Mouse (Mus musculus): Measurements from ENCODE around the gene Eif6.

Gene Eif6

DNA sequence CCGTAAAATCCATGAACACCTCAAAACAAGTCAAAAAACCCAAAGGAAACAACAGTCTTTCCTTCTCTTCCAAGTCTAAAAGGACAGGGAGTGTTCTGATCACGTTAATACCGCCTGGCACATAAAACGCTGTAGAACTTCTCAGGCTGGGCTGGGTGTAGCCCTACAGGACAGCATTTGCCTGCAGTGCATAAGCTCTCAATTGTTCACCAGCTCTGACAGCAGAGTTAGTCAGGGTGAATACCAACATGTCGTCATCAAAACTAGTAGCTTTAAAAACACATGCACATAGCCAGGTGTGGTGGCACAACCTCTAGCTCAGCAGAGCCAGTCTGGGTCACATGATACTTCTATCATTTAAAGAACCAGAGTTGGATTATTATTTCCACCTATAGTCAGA is 5.9 kb downstream of the Eif6 start:
- DNase-seq = no peak

DNA sequence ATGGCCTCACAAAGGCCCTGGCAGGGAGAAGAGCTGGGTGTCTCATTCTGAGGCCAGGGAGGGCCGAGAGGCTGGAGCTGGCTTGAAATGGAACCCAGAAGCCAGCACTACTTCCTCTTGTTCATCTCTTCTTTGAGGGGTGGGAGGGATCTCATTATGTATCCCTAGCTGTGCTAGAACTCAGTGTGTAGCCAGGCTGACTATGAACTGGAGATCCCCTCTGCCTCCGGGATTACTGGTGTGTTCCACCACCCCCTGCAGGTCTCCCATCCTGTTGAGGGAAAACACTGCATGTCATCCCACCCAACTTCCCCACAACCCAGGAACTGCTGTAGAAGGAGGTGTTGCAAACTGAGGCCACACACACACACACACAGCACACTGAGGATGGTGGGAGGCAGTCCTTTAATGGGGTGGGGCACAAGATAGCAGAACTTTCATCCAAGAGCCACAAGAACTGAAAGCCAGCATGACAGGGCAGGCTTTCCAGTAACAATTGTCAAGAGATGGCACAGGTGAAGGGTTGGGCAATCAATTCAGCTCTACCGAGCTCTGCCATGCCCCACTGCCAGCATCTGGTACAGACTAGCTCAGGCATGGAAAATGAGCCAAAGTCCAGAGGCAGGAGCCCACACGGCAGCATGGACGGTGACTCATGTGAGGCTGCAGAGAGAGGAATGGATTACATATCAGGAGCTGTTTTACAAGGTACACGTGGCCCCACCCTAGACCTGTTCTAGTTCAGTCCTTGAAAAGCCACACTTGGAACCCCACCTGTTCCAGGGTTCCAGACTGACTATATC is 7.1 kb downstream of the Eif6 start:
- no peak for DNase-seq

DNA sequence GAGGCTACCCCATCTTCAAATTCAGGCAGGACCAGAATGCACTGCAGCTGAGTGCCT is 7.5 kb downstream of the Eif6 start, which contains the start of gene BC029722:
Gene BC029722, minus strand, starts transcription at position 35 of the 57 bp plus-strand sequence.
- no peak for DNase-seq

DNA sequence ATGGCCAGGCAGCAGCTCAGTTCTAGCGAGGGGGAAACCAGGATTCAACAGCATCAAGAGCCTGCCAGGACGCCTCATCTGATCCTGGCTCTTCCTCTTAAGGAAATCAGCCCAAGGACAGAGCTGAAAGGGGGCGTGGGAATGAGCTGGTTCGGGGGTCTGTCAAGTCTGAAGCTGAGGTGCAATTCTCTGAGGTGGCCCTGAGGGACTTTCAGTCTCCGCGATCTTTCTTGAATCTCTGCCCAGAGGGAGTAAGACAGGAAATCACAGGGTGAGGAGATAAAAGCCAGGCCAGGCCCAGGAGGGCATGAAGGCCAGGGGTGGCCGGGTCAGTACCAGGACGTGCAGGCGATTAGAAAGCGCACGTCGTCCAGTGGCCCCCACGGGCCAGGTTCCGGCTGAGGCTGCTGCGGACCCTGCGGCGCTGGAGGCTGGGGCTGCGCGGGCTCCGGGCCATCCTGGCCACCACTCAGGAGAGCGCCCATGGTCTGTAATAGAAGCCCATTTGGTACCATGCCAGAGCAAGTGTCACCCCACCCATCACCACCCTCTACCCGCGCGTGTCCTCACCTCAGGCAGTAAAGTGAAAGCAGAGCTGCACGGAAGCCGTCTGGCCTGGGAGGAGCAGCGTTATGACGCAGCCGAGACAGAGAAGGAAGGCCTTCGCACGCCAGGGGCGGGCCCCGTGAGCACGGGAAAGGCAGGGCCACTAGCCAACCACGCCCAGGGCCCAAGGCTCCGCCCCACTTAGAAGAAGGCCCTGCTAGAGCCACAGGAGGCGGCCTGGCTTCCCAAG is 7.9 kb downstream of the Eif6 start:
- DNase-seq = peak; percentile 98

DNA sequence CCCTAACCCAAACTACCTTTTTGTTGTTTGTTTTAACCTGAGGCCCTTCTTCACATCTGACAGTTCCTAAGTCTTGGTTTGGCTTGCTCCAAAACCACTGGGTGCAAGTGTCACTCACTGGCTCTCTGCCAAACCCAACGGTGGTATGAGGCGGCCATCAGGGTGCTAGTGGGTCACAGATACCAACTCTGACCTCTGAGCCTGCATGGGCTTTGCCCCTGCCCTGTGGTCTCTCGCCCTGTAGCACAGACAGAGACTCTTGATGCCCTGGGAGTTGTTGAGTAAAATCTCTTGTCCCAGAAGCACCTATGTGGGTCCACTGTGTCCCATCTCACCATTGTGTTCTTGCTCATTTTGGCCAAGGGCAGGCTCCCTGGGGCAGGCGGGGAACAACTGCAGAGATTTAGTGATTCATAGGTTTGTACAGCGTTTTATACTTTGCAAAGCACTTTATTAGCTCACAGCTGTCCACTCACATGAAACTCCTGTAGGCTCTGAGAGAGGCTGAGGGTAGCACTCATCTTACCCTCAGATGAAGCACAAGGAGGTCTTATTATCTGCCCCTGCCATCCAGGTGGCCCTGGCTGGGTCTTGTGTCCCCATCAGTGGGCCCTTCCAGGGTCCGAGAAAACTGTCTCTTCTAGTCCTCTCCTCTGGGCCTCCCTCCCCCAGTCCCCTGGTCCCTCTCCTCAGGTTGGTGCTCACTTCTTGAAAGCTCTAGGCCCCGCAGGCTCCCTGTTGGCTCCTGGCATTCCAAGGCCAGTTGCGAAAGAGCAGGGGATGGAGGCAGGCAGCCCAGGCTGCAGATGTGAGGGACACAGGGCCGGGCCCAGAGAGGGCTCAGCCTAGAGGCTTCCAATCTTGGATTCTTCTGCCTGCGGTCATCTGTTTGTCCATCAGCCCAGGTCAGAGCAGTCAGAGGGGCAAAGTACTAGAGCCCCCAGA is 9.2 kb downstream of the Eif6 start:
- DNase-seq = no peak

DNA sequence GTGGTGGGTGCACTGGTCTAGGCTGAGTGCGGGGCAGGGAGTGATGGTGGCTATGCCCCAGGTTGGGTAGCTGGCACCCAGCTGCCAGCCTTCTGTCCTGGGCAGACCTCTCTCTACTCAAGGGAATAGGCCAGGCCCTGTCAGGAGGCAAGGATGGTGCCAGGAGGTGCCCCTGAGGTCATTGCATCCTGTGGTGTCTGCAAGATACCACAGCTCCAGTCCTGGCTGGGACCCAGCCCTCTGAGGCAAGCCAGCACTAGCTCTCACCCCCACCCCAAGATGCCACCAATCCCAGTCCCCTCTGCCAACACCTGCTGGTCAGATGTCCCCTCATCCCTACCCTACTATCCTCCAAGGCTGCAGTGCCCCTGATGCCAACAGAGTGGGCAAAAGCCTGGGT is 10.5 kb downstream of the Eif6 start:
- no peak for DNase-seq

DNA sequence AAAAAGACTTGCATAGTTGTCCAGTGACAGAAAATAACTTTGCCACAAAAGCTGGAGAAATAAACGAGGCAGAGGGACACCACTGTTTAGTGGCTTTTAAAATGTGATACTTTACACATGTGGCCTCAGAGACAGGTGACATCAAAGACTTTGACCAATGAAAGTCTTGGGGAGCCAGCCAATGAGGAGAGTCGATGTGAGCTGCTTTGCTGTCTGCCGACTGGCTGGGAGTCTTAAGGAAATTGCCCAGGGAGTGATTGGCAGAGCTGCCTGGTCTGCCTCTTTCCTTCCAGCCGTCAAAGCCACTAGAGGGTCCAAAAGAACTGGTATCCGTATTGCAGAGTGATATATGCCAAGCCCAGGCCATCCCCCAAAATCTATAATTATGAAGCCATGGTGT is 11.9 kb downstream of the Eif6 start:
- DNase-seq = no peak

DNA sequence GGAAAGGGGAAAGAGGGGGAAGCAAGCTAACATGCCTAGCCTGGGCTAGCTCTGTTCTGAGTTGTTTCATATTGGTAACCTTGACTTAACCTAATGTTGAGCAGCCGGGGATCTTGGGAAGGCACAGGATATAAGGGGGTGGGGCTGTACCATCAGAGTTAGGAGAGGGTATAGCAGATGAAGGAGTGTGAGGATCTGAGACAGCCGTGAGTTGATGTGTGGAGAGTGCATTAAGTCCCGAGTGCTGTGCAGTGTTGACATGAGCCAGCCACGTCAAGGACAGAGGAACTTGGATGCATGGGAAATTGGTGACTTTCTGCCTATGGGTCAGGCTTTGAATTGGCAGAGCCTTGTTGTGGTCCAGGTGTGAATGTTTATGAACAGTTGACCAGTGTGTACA is 14.1 kb downstream of the Eif6 start:
- no peak for DNase-seq

DNA sequence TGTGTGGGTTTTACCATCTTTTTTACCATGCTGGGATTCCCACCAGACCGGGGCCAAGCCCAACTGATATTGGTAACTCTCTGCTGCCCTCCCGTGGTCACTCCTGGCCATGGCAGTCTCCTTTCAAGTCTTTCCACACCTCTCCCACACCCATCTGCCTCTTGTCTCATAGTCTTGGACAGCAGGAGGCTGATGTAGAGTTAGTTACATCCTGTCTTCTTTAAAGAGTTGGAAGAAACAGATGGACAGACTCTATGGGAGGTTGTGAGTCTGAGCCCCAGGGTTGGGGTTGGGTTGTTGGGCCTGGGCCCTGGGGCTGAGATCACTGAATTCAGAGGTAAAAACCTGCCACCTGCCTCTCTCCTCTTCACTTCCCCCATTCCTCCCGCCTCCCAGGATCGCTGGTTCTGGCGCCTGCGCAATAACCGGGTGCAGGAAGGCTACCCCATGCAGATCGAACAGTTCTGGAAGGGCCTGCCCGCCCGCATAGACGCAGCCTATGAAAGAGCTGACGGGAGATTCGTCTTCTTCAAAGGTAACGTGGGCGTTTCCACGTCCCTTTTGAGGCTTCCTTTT is 14.8 kb downstream of the Eif6 start:
- DNase-seq = peak; percentile 88 to 90

DNA sequence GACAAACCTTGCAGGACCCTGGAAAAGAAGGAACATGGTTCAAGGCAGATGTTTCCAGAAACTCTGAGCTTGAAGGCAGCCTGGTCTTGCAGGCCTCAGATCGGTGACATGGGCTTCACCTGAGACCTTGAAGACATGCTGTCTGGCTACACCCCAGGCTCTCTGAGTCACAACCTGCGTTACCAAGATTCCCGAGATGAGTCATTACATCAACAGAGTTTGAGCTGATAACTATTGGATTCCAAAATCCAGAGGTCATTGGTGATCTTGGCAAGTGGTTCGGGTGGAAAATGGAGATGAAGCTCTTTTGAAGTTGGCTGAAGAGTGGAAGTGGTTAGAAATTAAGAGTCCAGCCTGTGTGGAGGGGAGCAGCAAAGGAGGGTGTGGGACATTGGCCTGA is 17.1 kb downstream of the Eif6 start:
- DNase-seq = no peak

DNA sequence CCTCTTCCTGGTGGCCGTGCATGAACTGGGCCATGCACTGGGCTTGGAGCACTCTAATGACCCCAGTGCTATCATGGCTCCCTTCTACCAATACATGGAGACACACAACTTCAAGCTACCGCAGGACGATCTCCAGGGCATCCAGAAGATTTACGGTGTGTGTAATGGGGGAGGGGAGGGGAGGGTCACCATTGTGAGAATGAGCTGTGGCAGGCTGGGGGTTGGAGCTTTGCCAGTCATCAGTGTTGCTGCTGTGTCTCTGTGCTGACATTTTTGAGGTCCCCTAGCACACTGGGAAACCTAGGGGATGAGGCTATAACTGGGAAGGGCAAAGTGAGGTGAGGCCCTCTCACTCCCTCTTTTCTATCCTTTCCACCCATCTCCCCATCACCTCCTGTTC is 19.3 kb downstream of the Eif6 start:
- DNase-seq = no peak

DNA sequence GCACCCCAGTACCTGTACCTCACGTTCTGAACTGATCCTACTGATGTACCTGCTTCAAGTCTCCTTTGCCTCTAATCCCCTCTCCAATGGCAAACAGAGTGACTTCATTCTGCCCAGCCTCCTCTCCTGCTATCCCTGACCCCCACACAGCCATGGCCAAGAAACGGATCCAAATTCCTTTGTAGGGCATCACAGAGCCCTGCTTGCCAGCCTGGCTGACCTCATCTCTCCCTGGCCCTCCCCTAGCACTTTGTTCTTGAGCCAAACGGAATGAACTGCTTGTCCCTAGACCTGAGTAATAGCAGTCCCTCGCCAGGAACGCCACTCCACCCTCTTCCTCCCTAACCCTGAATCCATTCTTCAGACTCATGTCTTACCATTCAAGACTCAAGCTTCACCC is 20.2 kb downstream of the Eif6 start:
- no peak for DNase-seq

DNA sequence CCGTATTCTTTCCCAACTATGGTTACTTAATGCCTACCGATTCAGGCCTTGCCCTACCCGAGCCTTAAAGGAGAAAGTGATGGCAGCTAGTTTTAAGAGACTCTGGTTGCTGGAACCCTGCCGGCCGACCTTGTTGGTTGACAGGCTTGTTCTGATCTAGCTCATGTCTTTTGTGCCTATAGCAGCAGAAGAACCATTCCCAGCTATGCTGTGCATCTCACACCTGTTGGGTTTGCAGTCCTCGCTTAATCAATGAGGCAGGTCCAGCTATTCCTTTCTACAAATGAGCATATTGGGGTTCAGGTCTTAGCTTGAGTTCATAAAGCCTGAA is 20.8 kb downstream of the Eif6 start:
- DNase-seq = no peak

DNA sequence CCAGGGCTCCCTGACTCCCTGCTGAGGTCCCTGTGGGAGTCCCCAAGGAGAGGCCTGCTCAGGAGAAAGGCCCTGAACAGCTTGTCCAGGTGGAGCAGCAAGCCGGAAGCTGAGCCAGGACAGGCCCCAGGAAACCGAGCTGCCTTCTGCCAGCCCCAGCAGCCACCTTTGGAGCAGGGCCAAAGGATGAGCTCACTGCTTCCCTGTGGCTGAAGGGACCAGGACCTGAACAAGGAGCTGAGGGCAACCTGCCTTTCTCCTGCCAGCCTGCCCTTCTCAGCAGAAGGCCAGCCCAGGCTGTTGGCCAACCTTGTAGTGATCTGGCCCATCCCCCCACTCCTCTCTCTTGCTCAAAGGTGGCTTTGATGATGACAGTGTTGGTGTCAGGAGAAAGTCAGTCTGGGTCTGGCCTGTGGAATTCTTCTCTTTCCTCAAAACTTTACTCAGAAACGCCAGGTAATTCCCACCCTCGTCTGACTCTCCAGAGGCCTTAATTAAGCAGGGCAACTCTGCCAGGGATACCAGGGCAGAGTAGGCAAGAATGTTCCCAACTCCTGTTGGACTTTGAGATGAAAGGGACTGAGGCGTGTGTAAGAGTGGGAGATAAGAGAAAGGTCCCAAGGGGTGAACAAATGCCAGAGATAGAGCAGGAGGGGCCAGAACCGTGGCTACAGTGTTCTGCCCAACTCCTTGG is 21.3 kb downstream of the Eif6 start:
- no peak for DNase-seq

DNA sequence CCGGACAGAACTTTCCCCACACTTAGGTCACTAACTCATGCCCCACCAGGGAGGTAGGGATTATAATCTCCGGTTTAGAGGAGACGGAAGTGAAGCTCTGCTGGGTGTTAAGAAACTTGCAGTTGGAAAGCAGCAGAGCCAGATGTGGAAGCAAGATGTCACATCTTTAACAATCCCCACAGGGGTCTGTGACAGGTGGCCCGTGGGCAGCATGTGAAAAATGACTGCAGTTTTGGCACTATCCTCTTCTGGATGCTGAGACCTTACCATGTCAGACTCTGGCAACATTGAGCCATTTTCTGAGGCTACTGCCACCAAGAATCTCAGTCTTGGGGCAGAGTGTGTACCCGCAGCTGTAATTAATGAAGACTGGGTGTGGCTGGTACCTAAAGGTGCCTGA is 22.7 kb downstream of the Eif6 start:
- no peak for DNase-seq

DNA sequence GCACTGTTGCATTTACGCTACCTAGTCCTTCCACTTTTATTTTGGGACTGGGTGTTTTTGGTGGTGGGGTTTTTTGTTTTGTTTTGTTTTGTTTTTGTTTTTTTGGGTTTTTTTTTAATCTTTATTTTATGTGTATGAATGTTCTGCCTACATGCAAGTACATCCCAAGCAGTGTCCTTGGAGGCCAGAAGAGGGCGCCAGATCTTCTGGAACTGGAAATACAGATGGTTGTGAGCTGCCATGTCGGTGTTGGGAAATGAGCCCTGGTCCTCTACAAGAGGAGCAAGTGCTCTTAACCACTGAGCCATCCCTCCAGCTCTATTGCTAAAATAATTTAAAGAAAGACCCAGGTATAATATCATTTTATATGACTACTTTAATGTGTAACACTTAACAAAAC is 24.0 kb downstream of the Eif6 start:
- peak; percentile 30 to 39 for DNase-seq

DNA sequence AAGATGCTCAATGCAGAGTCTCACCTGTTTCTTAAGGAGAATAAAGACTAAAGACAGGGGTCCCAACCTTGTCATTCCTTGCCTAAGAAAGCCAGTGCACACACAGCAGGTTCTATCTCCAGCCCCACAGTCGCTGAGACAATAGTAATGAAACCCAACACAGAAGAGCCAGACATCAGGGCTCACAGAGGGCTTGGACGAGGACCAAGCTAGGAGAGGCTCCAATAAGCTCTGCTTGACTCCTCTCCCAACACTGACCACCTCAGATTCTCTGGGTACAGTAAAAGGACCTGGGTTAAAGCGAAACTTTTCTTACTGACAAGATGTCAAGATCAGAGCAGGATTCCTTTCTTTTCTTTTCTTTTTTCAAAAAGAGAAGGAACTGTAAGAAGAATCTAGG is 28.1 kb downstream of the Eif6 start:
- DNase-seq = no peak

DNA sequence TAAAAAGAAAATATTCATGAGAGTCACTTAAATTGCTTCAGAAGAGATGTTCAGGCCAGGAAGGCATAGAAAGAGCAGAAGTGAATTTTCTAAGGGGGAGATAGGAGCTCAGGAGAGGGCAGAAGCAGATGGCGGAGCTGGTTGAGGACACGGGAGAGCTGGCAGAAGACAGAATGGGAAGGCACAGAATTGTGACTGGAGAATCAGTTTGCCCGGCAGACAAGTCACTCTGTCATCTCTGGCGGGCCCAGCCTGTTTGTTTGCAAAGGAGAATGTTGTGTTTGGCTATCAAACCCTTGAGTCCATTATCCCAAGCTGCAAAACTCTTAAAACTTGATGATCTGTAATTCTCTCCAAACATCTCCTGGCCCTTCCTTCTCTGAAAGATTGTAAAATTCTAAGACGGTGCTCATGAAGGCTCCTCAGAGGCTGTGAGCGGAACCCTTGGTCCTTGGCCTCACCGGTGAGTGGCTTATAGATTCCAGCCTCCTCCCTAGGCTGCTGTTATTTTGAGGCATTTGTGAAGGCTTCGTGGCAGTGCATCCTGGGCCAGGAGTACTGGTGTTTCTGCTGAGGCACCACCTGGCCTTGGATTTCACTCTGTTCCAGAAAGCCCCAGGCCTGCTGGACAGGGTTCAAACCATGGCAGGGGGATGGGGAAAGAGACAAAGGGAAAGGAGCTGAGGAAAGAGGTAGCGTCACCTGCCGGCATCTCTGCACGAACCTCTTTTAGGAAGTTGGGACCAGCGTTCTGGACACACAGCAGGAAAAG is 31.9 kb downstream of the Eif6 start:
- DNase-seq = no peak

DNA sequence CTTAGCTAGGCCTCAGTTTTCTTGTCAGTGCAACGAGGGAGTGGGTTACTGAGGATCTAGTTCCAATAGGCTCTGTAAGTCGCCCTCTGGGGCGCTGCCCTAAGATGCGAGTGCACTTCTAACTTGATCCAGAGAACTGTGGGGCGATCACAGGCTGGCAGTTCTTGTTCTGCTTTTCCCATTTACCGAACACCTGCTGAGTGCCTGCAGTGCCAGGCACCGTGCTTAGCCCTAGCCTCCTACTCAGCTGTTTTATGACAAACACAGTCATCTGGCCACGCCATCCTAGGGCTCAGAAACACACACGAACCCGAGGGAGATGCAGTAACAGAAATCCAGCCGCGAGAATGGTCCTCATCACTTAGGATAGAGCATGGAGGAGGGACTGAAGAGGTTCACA is 33.8 kb downstream of the Eif6 start:
- DNase-seq = no peak

DNA sequence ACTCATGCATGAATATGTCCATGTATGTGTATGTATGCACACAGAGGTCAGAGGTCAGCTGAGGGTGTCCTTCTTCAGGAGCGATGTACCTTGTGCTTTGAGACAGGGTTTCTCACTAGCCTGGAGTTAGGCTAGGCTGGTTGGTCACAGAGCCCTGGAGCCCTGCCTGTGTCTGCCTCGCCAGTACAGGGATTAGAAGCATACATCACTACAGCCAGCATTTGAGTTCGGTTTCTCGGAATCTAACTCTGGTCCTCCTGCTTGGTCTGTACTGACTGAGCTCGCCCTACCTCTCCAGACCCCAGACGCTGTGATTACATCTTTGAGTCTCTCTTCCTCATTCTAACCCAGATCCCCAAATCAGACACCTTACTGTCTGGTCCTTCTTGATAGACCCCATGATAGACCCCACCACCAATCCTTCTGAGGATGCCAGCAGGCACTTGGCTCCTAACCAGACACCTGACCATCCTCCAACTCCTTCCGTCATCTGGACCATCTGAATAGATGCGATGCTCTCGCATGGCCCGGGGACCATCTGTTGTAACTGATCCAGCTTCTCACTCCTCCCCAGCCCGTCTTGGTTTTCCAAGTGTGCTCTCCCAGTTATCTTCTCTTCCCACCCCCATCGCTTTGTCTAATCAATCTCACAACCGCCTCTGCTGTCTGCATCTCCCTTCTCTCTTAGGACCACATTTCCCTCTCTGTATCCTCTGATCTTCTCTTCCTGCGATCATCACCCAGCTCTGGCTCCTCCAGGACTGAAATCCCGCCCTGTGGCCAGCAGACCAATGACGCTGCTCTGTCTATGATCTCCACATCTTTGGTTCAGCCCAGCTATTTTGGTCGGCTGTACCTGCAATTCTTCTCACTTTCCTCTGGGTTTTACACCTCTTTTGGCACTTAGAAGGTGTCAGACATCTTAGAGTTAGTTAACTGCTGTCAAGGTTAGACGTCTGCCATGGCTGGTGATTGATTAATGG is 38.5 kb downstream of the Eif6 start:
- DNase-seq = no peak

DNA sequence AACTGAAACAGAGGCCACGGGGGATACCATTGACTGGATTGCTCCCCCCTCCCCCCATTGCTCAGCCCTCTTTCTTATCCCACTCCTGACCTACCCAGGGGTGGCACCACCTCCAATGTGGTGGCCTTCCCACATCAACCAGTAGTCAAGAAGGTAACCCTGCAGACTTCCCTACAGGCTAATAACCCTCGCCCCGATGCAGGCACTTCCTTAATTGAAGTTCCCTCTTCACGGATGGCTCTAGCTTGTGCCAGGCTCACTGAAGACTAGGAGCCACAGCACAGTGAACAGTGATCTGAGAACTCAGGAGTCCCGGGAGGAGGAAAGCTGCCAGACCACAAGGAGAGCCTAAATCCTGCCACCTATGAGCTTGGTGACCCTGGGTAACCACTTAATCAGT is 39.8 kb downstream of the Eif6 start:
- DNase-seq = no peak

Data from B cell, adult 2 months (primary cell).